ENCODE assay signal across 9 mouse cellular contexts in the genomic region with DNA sequence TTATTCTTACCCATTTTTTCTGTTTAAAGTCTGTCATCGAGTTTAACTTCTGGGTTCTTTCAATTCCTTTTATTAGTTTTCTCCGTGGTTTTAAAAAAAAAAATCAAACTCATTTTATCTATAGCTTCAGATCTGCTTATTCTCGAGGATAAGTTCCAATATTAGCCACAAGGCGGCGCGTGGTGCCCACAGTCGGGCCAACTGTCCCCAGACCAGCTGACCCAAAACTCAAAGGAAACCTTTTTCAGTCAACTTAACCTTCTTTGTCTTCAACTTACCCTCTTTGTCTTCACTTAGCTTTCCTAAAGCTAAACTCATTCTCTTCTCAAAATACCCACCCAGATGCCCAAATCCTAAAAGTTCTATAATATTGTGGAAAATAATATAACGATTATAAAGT. TPM values are rescaled to one million over a fixed set of nuclear protein-coding genes. Genes with fewer than 3 reads are reported as not detected.
DNase-seq lines count a peak whose midpoint lies in the region; ATAC-seq and TF ChIP-seq lines count a peak whose summit lies in the region.
"Had no signal": no experiment of that assay in that cellular context is flagged by ENCODE, and none has a peak within 500 bp of the region (broad histone marks: within the 10 kb centered on the region; RNA-seq: fewer than 3 reads in every experiment).

No protein-coding gene starts in this region.

- no peak overlapping the region for H3K4me2 ChIP-seq in intestine, embryonic 14.5 days (ENCODE audit: low read length)
- no peak overlapping the region for H3K4me2 ChIP-seq in intestine, embryonic 16.5 days (ENCODE audit: low read depth, low read length)
- H3K4me2 ChIP-seq: embryonic facial prominence, embryonic 15.5 days had no signal

- DNase-seq in intestine, embryonic 14.5 days (ENCODE audit: low spot score) = peak; percentile 84
- peak; percentile 20 for DNase-seq in c-Kit-positive CD71-positive TER-119-negative erythroid progenitor cells, embryonic 14.5 days (ENCODE audit: low read depth)
- peak; percentile 56 for DNase-seq in forelimb bud, embryonic 11.5 days (ENCODE audit: low read depth, low spot score)
- DNase-seq in kidney, postnatal 36 days = peak; percentile 69 to 88
- peak; percentile 87 for DNase-seq in lung, postnatal 36 days
- DNase-seq in splenic B cell, adult 2 months (ENCODE audit: low read depth, low spot score) = peak; percentile 59

- H3K27ac ChIP-seq in intestine, embryonic 14.5 days (ENCODE audit: low read depth) = no peak overlapping the region
- H3K27ac ChIP-seq in intestine, embryonic 16.5 days (ENCODE audit: low read length) = no peak overlapping the region
- H3K27ac ChIP-seq in ES-Bruce4 (ENCODE audit: insufficient read depth, low read length) = no peak overlapping the region
- H3K27ac ChIP-seq: embryonic facial prominence, embryonic 15.5 days had no signal

- H3K4me1 ChIP-seq in intestine, embryonic 14.5 days (replicated peaks; ENCODE audit: control insufficient read depth, insufficient read depth, low read length) = no peaks in the 10 kb centered on the region
- H3K4me1 ChIP-seq in intestine, embryonic 16.5 days (ENCODE audit: control insufficient read depth, insufficient read depth, low read length) = no peaks in the 10 kb centered on the region
- no peaks in the 10 kb centered on the region for H3K4me1 ChIP-seq in ES-Bruce4 (ENCODE audit: control insufficient read depth, insufficient read depth, low read length)
- H3K4me1 ChIP-seq: embryonic facial prominence, embryonic 15.5 days had no signal

- no peak for ATAC-seq in intestine, embryonic 14.5 days (replicated peaks; ENCODE audit: low FRiP score, low TSS enrichment, low read depth)
- ATAC-seq in intestine, embryonic 16.5 days = no peak

- no peaks in the 10 kb centered on the region for H3K9me3 ChIP-seq in intestine, embryonic 14.5 days (ENCODE audit: control insufficient read depth, low read length)
- no peaks in the 10 kb centered on the region for H3K9me3 ChIP-seq in intestine, embryonic 16.5 days (ENCODE audit: control insufficient read depth, low read length)
- no peaks in the 10 kb centered on the region for H3K9me3 ChIP-seq in ES-Bruce4 (replicated peaks; ENCODE audit: control insufficient read depth, insufficient read depth, low read length, poor library complexity, severe bottlenecking)
- H3K9me3 ChIP-seq: embryonic facial prominence, embryonic 15.5 days had no signal

- no peaks in the 10 kb centered on the region for H3K36me3 ChIP-seq in intestine, embryonic 14.5 days (ENCODE audit: control insufficient read depth, insufficient read depth, low read length)
- no peaks in the 10 kb centered on the region for H3K36me3 ChIP-seq in intestine, embryonic 16.5 days (ENCODE audit: control insufficient read depth, insufficient read depth, low read length)
- no peaks in the 10 kb centered on the region for H3K36me3 ChIP-seq in ES-Bruce4 (ENCODE audit: control insufficient read depth, insufficient read depth, low read length, poor library complexity, severe bottlenecking)
- no peaks in the 10 kb centered on the region for H3K36me3 ChIP-seq in splenic B cell, adult 2 months (ENCODE audit: control insufficient read depth, insufficient read depth, low read length, poor library complexity, severe bottlenecking)
- H3K36me3 ChIP-seq: embryonic facial prominence, embryonic 15.5 days had no signal

- no peak overlapping the region for H3K4me3 ChIP-seq in intestine, embryonic 14.5 days (ENCODE audit: low read depth, low read length)
- no peak overlapping the region for H3K4me3 ChIP-seq in intestine, embryonic 16.5 days (ENCODE audit: low read length)
- H3K4me3 ChIP-seq in ES-Bruce4 (ENCODE audit: low read depth, low read length) = no peak overlapping the region
- H3K4me3 ChIP-seq: embryonic facial prominence, embryonic 15.5 days had no signal

- WGBS in intestine, embryonic 14.5 days = 13% methylated on average over 8 of the region's 8 CpGs
- WGBS in intestine, embryonic 16.5 days = 14% methylated on average over 8 of the region's 8 CpGs

- no peak for TF ChIP-seq POLR2A in ES-Bruce4 (IDR thresholded peaks at IDR 0.05; ENCODE audit: insufficient read depth, low read length)

- no peak for TF ChIP-seq EP300 in ES-Bruce4 (IDR thresholded peaks at IDR 0.05; ENCODE audit: insufficient read depth, low read depth, low read length)

- no peak overlapping the region for H3K9ac ChIP-seq in intestine, embryonic 14.5 days (ENCODE audit: low read length)
- no peak overlapping the region for H3K9ac ChIP-seq in intestine, embryonic 16.5 days (ENCODE audit: low read depth, low read length)
- no peak overlapping the region for H3K9ac ChIP-seq in ES-Bruce4 (ENCODE audit: low read depth, poor library complexity, severe bottlenecking)
- H3K9ac ChIP-seq: embryonic facial prominence, embryonic 15.5 days had no signal

- no peaks in the 10 kb centered on the region for H3K27me3 ChIP-seq in intestine, embryonic 14.5 days (replicated peaks; ENCODE audit: control insufficient read depth, insufficient read depth, low read length)
- H3K27me3 ChIP-seq in intestine, embryonic 16.5 days (replicated peaks; ENCODE audit: control insufficient read depth, insufficient read depth, low read length) = no peaks in the 10 kb centered on the region
- no peaks in the 10 kb centered on the region for H3K27me3 ChIP-seq in ES-Bruce4 (ENCODE audit: control insufficient read depth, insufficient read depth, low read length, poor library complexity, severe bottlenecking)
- no peaks in the 10 kb centered on the region for H3K27me3 ChIP-seq in splenic B cell, adult 2 months (ENCODE audit: control insufficient read depth, insufficient read depth, low read length, poor library complexity, severe bottlenecking)
- H3K27me3 ChIP-seq: embryonic facial prominence, embryonic 15.5 days had no signal

- peak; percentile 70 for TF ChIP-seq CTCF in ES-Bruce4 (IDR thresholded peaks at IDR 0.05; ENCODE audit: low read depth, low read length)

RNA-seq across cellular contexts. Expression of a gene that starts 8.6 kb away (rescaled TPM):
- polyA plus RNA-seq in intestine, embryonic 14.5 days (2014; fragmentation: Nextera tagmentation; extraction: Ambion mirVana) = 0.26 and 0.30 TPM in 2 replicates
- polyA plus RNA-seq in intestine, embryonic 16.5 days (2015; fragmentation: Nextera tagmentation; extraction: Ambion mirVana) = 0.12 and 0.15 TPM in 2 replicates
- polyA plus RNA-seq in ES-Bruce4 (2011; ENCODE audit: insufficient read depth, insufficient read length, low read depth, missing spikeins) = not detected in 2 replicates

RNA-seq across cellular contexts. Expression of a gene that starts 30.9 kb away (rescaled TPM):
- polyA plus RNA-seq in intestine, embryonic 14.5 days (2014; fragmentation: Nextera tagmentation; extraction: Ambion mirVana) = 1.9 and 2.7 TPM in 2 replicates
- 4.8 and 5.2 TPM in 2 replicates for polyA plus RNA-seq in intestine, embryonic 16.5 days (2015; fragmentation: Nextera tagmentation; extraction: Ambion mirVana)
- not detected in 2 replicates for polyA plus RNA-seq in ES-Bruce4 (2011; ENCODE audit: insufficient read depth, insufficient read length, low read depth, missing spikeins)

RNA-seq across cellular contexts. Expression of a gene that starts 39.6 kb away (rescaled TPM):
- 42.5 and 50.0 TPM in 2 replicates for polyA plus RNA-seq in intestine, embryonic 14.5 days (2014; fragmentation: Nextera tagmentation; extraction: Ambion mirVana)
- 21.0 and 24.7 TPM in 2 replicates for polyA plus RNA-seq in intestine, embryonic 16.5 days (2015; fragmentation: Nextera tagmentation; extraction: Ambion mirVana)
- 3.7 and 4.9 TPM in 2 replicates for polyA plus RNA-seq in ES-Bruce4 (2011; ENCODE audit: insufficient read depth, insufficient read length, low read depth, missing spikeins)

RNA-seq across cellular contexts. Expression of a gene that starts 57.9 kb away (rescaled TPM):
- polyA plus RNA-seq in intestine, embryonic 14.5 days (2014; fragmentation: Nextera tagmentation; extraction: Ambion mirVana) = 33.9 and 37.8 TPM in 2 replicates
- 29.3 and 35.2 TPM in 2 replicates for polyA plus RNA-seq in intestine, embryonic 16.5 days (2015; fragmentation: Nextera tagmentation; extraction: Ambion mirVana)
- polyA plus RNA-seq in ES-Bruce4 (2011; ENCODE audit: insufficient read depth, insufficient read length, low read depth, missing spikeins) = 24.1 and 25.9 TPM in 2 replicates

Comparison
In these comparisons a context has a peak if more than half of its experiments do, and no peak if none do; other contexts are left out.
1. DNase-seq: peak in every context shown above with its lines; median percentile 87 in lung, postnatal 36 days; 84 in intestine, embryonic 14.5 days; 78 in kidney, postnatal 36 days; 59 in splenic B cell, adult 2 months; 56 in forelimb bud, embryonic 11.5 days; 20 in c-Kit-positive CD71-positive TER-119-negative erythroid progenitor cells, embryonic 14.5 days.